28 mouse cellular contexts compared by ENCODE assay signal in genomic region chr4:11903861-11904260, GRCm38 (mm10).
A peak's percentile ranks its signal among the peaks of the same experiment; 100 is the strongest.
DNase-seq lines count a peak whose midpoint lies in the region; ATAC-seq and TF ChIP-seq lines count a peak whose summit lies in the region.
"Had no signal": no experiment of that assay in that cellular context is flagged by ENCODE, and none has a peak within 500 bp of the region (broad histone marks: within the 10 kb centered on the region; RNA-seq: fewer than 3 reads in every experiment).

No protein-coding gene starts in this region.

- in situ Hi-C loops in ES-E14 (cut with MboI; ENCODE audit: low sequenced_read_pairs in 2 of 2, unreplicated experiment in 2 of 2) = no loop called here

- 89% methylated on average over 1 of the region's 1 CpGs for WGBS in liver, postnatal 0 days (ENCODE audit: insufficient replicate concordance)
- WGBS in liver, embryonic 11.5 days = 100% methylated on average over 1 of the region's 1 CpGs

- no peak for ATAC-seq in liver, postnatal 0 days
- ATAC-seq in liver, embryonic 11.5 days (replicated peaks; ENCODE audit: low FRiP score) = no peak
- ATAC-seq: activated CD4-positive, CD25-positive, alpha-beta regulatory T cell, adult 4 months; forebrain, embryonic 14.5 days; forebrain, postnatal 0 days; hindbrain, postnatal 0 days; inflammation-experienced regulatory T-cells, adult 6 months; Patski had no signal

- TF ChIP-seq EP300 in liver, postnatal 0 days (IDR thresholded peaks at IDR 0.05; ENCODE audit: low read depth) = no peak

- TF ChIP-seq CTCF in liver, postnatal 0 days (IDR thresholded peaks at IDR 0.05; ENCODE audit: low read depth) = peak; percentile 27; the same call in 1 of the 2 replicates

- intact Hi-C loops in heart, postnatal 10 days (cut with DNase I) = no loop called here

- peaks cover 14% of the 10 kb centered on the region for H3K4me1 ChIP-seq in liver, postnatal 0 days (ENCODE audit: insufficient read depth)
- peaks cover 6% of the 10 kb centered on the region for H3K4me1 ChIP-seq in liver, embryonic 11.5 days (replicated peaks; ENCODE audit: control insufficient read depth, insufficient read depth, low read length)
- no peaks in the 10 kb centered on the region for H3K4me1 ChIP-seq in ES-E14 (ENCODE audit: control insufficient read depth in 2 of 2, insufficient read depth in 2 of 2, low read length in 2 of 2, poor library complexity in 1 of 2)

- no peak overlapping the region for H3K27ac ChIP-seq in liver, postnatal 0 days (ENCODE audit: low read depth)
- no peak overlapping the region for H3K27ac ChIP-seq in liver, embryonic 11.5 days (ENCODE audit: low read depth, low read length)
- no peak overlapping the region for H3K27ac ChIP-seq in ES-E14 (ENCODE audit: insufficient read depth, low read depth, low read length, poor library complexity, severe bottlenecking)
- H3K27ac ChIP-seq: embryonic facial prominence, embryonic 12.5 days; embryonic facial prominence, embryonic 15.5 days; gastrocnemius, adult 2 months; heart, embryonic 15.5 days; hindbrain, embryonic 14.5 days; hindbrain, postnatal 0 days had no signal

- H3K9me3 ChIP-seq in liver, postnatal 0 days (ENCODE audit: low read length) = no peaks in the 10 kb centered on the region
- H3K9me3 ChIP-seq in liver, embryonic 11.5 days (ENCODE audit: control insufficient read depth, low read length) = no peaks in the 10 kb centered on the region
- H3K9me3 ChIP-seq in ES-E14 (ENCODE audit: control insufficient read depth, insufficient read depth, low read depth, low read length) = no peaks in the 10 kb centered on the region
- H3K9me3 ChIP-seq: embryonic facial prominence, embryonic 12.5 days; embryonic facial prominence, embryonic 15.5 days; heart, embryonic 12.5 days; heart, embryonic 15.5 days had no signal

- no peaks in the 10 kb centered on the region for H3K36me3 ChIP-seq in liver, postnatal 0 days (replicated peaks; ENCODE audit: insufficient read depth, low read length)
- no peaks in the 10 kb centered on the region for H3K36me3 ChIP-seq in liver, embryonic 11.5 days (ENCODE audit: control insufficient read depth, insufficient read depth, low read length)
- H3K36me3 ChIP-seq in ES-E14 (ENCODE audit: control insufficient read depth, insufficient read depth, low read length, poor library complexity, severe bottlenecking) = no peaks in the 10 kb centered on the region
- H3K36me3 ChIP-seq: embryonic facial prominence, embryonic 12.5 days; embryonic facial prominence, embryonic 15.5 days; heart, embryonic 12.5 days; heart, embryonic 15.5 days had no signal

- DNase-seq in heart, adult 11 months = peak; percentile 18
- no peak for DNase-seq in heart, postnatal 10 days
- no peak for DNase-seq in liver, postnatal 0 days
- no peak for DNase-seq in liver, embryonic 11.5 days (ENCODE audit: low spot score)
- peak; percentile 15 for DNase-seq in ES-E14 (ENCODE audit: low read depth, low spot score)
- DNase-seq in ZHBTc4 (ENCODE audit: low read depth, low spot score) = peak; percentile 58
- no peak for DNase-seq in left cerebral cortex, adult 18-20 months (ENCODE audit: low spot score in 2 of 2)
- no peak for DNase-seq in spleen, adult 12 weeks (ENCODE audit: low spot score)
- DNase-seq: adrenal gland, postnatal 10 days; cerebellum, adult 2 months; cerebellum, adult 9-11 months; cerebellum, postnatal 25 days; forebrain, postnatal 0 days; gastrocnemius, adult 2 months; gastrocnemius, postnatal 14 days; heart, adult 18-20 months; heart, postnatal 14 days; heart, postnatal 4 days had no signal

- H3K9ac ChIP-seq in liver, postnatal 0 days (replicated peaks) = no peak overlapping the region
- no peak overlapping the region for H3K9ac ChIP-seq in liver, embryonic 11.5 days (ENCODE audit: low read depth, low read length)
- H3K9ac ChIP-seq in ES-E14 (ENCODE audit: insufficient read depth, low read depth, low read length, poor library complexity, severe bottlenecking) = no peak overlapping the region
- H3K9ac ChIP-seq: embryonic facial prominence, embryonic 12.5 days; embryonic facial prominence, embryonic 15.5 days; forebrain, postnatal 0 days; heart, embryonic 12.5 days; heart, embryonic 15.5 days; hindbrain, embryonic 14.5 days had no signal

- no peaks in the 10 kb centered on the region for H3K27me3 ChIP-seq in liver, postnatal 0 days (ENCODE audit: insufficient read depth, low read length)
- H3K27me3 ChIP-seq in liver, embryonic 11.5 days (replicated peaks; ENCODE audit: control insufficient read depth, insufficient read depth, low read length) = no peaks in the 10 kb centered on the region
- H3K27me3 ChIP-seq: embryonic facial prominence, embryonic 12.5 days; embryonic facial prominence, embryonic 15.5 days; heart, embryonic 12.5 days; heart, embryonic 15.5 days; Patski had no signal

- no peak overlapping the region for H3K4me2 ChIP-seq in liver, postnatal 0 days (ENCODE audit: low read depth, low read length)
- H3K4me2 ChIP-seq in liver, embryonic 11.5 days = no peak overlapping the region
- H3K4me2 ChIP-seq: embryonic facial prominence, embryonic 12.5 days; embryonic facial prominence, embryonic 15.5 days; heart, embryonic 12.5 days; heart, embryonic 15.5 days; hindbrain, embryonic 14.5 days had no signal

- no peak overlapping the region for H3K4me3 ChIP-seq in liver, postnatal 0 days (ENCODE audit: low read depth, low read length)
- no peak overlapping the region for H3K4me3 ChIP-seq in liver, embryonic 11.5 days (ENCODE audit: low read depth, low read length)
- H3K4me3 ChIP-seq in ES-E14 (ENCODE audit: insufficient read depth in 1 of 2, low read depth in 1 of 2, low read length in 2 of 2, poor library complexity in 1 of 2, severe bottlenecking in 1 of 2) = no peak overlapping the region
- H3K4me3 ChIP-seq: embryonic facial prominence, embryonic 12.5 days; embryonic facial prominence, embryonic 15.5 days; gastrocnemius, adult 2 months; heart, embryonic 12.5 days; heart, embryonic 15.5 days had no signal

TF ChIP-seq in ES-E14, 5 proteins besides CTCF, POLR2A, EP300 and RAD21:
- no peak for TF ChIP-seq ZNF384 (IDR thresholded peaks at IDR 0.05; ENCODE audit: low read depth, low read length)
- TF ChIP-seq HCFC1 (IDR thresholded peaks at IDR 0.05; ENCODE audit: borderline replicate concordance, insufficient read depth, low read length) = no peak
- peak; percentile 16; the same call in 1 of the 2 replicates for TF ChIP-seq ZC3H11A (IDR thresholded peaks at IDR 0.05; ENCODE audit: borderline replicate concordance, low read depth, low read length)
- TF ChIP-seq CHD2 (IDR thresholded peaks at IDR 0.05; ENCODE audit: low read depth, low read length) = no peak
- TF ChIP-seq MAFK (IDR thresholded peaks at IDR 0.05; ENCODE audit: insufficient read depth, low read depth, low read length) = no peak

Comparison
In these comparisons a context has a peak if more than half of its experiments do, and no peak if none do; other contexts are left out.
1. DNase-seq: peak in heart, adult 11 months (single experiment), ES-E14 (single experiment) and ZHBTc4 (single experiment); none in heart, postnatal 10 days (0 of 2), liver, postnatal 0 days (single experiment), liver, embryonic 11.5 days (single experiment), left cerebral cortex, adult 18-20 months (0 of 2) and spleen, adult 12 weeks (single experiment).